Mouse (Mus musculus) kidney, embryonic 16.5 days (tissue): ENCODE measurements around the gene Capns1. TPM values are rescaled to one million over a fixed set of nuclear protein-coding genes. Genes with fewer than 3 reads are reported as not detected.
A peak's percentile ranks its signal among the peaks of the same experiment; 100 is the strongest.
"Not testable (repeated sequence)": the region's sequence is repeated elsewhere in the genome, so short reads cannot be mapped to it uniquely, and the experiment has no call there.

Experiments
- ATAC-seq: fragments of 200-750 bp; cut with Nextera tagmentation; 2 replicates; pipeline ENCODE4 v1.8.0; 2017; ENCODE audit warnings: moderate TSS enrichment; ENCODE audit not compliant: low FRiP score, low TSS enrichment
- H3K27ac ChIP-seq: fragments of 300-500 bp; sonication (generic); 2 replicates; pipeline ENCODE4 v1.5.1; 2014; ENCODE audit warnings: low read length
- H3K27me3 ChIP-seq: fragments of 300-500 bp; sonication (generic); 2 replicates; pipeline ENCODE4 v1.6.1; 2014; ENCODE audit warnings: low read length, control low read depth, mixed read lengths; ENCODE audit not compliant: insufficient read depth
- H3K36me3 ChIP-seq: fragments of 300-500 bp; sonication (generic); 2 replicates; pipeline ENCODE4 v1.6.1; 2014; ENCODE audit warnings: low read length, control low read depth, mixed read lengths; ENCODE audit not compliant: insufficient read depth
- H3K4me1 ChIP-seq: fragments of 300-500 bp; sonication (generic); 2 replicates; pipeline ENCODE4 v1.6.1; 2014; ENCODE audit warnings: low read length, control low read depth, mixed read lengths; ENCODE audit not compliant: insufficient read depth
- H3K4me2 ChIP-seq: fragments of 300-500 bp; sonication (generic); replicated peaks from 2 replicates; pipeline ENCODE4 v1.6.1; 2014; ENCODE audit warnings: low read depth, low read length
- H3K4me3 ChIP-seq: fragments of 300-500 bp; sonication (generic); 2 replicates; pipeline ENCODE4 v1.5.1; 2014; ENCODE audit warnings: mild to moderate bottlenecking, low read length
- H3K9ac ChIP-seq: fragments of 300-500 bp; sonication (generic); replicated peaks from 2 replicates; pipeline ENCODE4 v1.6.1; 2014; ENCODE audit warnings: low read length
- H3K9me3 ChIP-seq: fragments of 300-500 bp; sonication (generic); 2 replicates; pipeline ENCODE4 v1.6.1; 2016; ENCODE audit warnings: low read length, control low read depth
- WGBS: fragments of 180-500 bp; shearing (Covaris S2); extraction: QIAGEN DNeasy Blood & Tissue Kit; methylation state at CpG from one replicate; pipeline ENCODE4 v1.1.7; 2014; 5-methylcytosine and 5-hydroxymethylcytosine counted together
- polyA plus RNA-seq: library from polyadenylated mRNA; unstranded; fragments of >200 nt; fragmentation: Nextera tagmentation; extraction: Ambion mirVana; gene quantifications from 2 replicates; pipeline ENCODE4 v1.2.1, GENCODE M21; 2015

Capns1 gene
- 105 and 111 TPM in 2 replicates for polyA plus RNA-seq

GRCm38 (mm10) chr7:30198481-30198971 lies at the start of gene Capns1:
Capns1 (minus strand) TSS chr7:30198811.
- Histone ChIP-seq H3K9me3 (no peaks in the 10 kb centered on the region), H3K27me3 (no peaks in the 10 kb centered on the region), H3K36me3 (no peaks in the 10 kb centered on the region), H3K4me1 (peaks cover 19% of the 10 kb centered on the region), H3K9ac (no peak within 1 kb of the TSS; the same call in 1 of the 2 replicates), H3K4me2 (peak within 1 kb of the TSS; percentile 28; the same call in 1 of the 2 replicates), H3K4me3 (0 out of 2 replicates have a peak within 1 kb of the TSS, but pooled peaks have one; percentile 0), H3K27ac (peak within 1 kb of the TSS; percentile 64)
- ATAC-seq, result 0 out of 2 replicates have a peak, but pooled peaks have one; percentile 11
- 7% methylated on average over 8 of the region's 8 CpGs for WGBS

- 91% methylated on average over 3 of the region's 3 CpGs for WGBS
- H3K4me2 ChIP-seq, H3K9ac ChIP-seq, H3K9me3 ChIP-seq, ATAC-seq, H3K27me3 ChIP-seq, H3K4me3 ChIP-seq, H3K27ac ChIP-seq: not testable (repeated sequence)
- peaks cover 13% of the 10 kb centered on the region for H3K36me3 ChIP-seq
- H3K4me1 ChIP-seq, result peaks cover 10% of the 10 kb centered on the region
Observed at GRCm38 (mm10) chr7:30237374-30237773, 38.8 kb upstream of the Capns1 start.

- no peak within 1 kb of the TSS for H3K9ac ChIP-seq
- WGBS, result 85% methylated on average over 4 of the region's 4 CpGs
Observed at GRCm38 (mm10) chr7:30235625-30236024, 37.0 kb upstream of the Capns1 start, which contains the start of gene Ovol3. Ovol3 (minus strand) TSS chr7:30235725.

GRCm38 (mm10) chr7:30235091-30235490 lies 36.5 kb upstream of the Capns1 start:
- no peaks in the 10 kb centered on the region for H3K9me3 ChIP-seq
- no peaks in the 10 kb centered on the region for H3K27me3 ChIP-seq
- H3K36me3 ChIP-seq, result peaks cover 8% of the 10 kb centered on the region
- no peak overlapping the region for H3K9ac ChIP-seq
- no peak overlapping the region for H3K27ac ChIP-seq
- 88% methylated on average over 8 of the region's 8 CpGs for whole genome bisulfite sequencing
- H3K4me2 ChIP-seq, result no peak overlapping the region
- H3K4me1 ChIP-seq, result peaks cover 17% of the 10 kb centered on the region
- ATAC-seq, result no peak
- H3K4me3 ChIP-seq, result no peak overlapping the region

More at GRCm38 (mm10) chr7:30235625-30236024, 37.0 kb upstream of the Capns1 start, which contains the start of gene Ovol3:
- Histone ChIP-seq H3K4me3 (no peak within 1 kb of the TSS), H3K4me1 (peaks cover 16% of the 10 kb centered on the region), H3K27ac (no peak within 1 kb of the TSS), H3K36me3 (peaks cover 8% of the 10 kb centered on the region), H3K4me2 (no peak within 1 kb of the TSS), H3K27me3 (no peaks in the 10 kb centered on the region), H3K9me3 (no peaks in the 10 kb centered on the region)
- no peak for ATAC-seq

GRCm38 (mm10) chr7:30234276-30234858 lies 35.8 kb upstream of the Capns1 start:
- Histone ChIP-seq H3K4me3 (no peak overlapping the region), H3K9me3 (no peaks in the 10 kb centered on the region), H3K4me2 (no peak overlapping the region), H3K4me1 (peaks cover 17% of the 10 kb centered on the region), H3K9ac (no peak overlapping the region), H3K27ac (no peak overlapping the region), H3K27me3 (no peaks in the 10 kb centered on the region), H3K36me3 (peaks cover 8% of the 10 kb centered on the region)
- no peak for ATAC-seq
- 84% methylated on average over 15 of the region's 15 CpGs for WGBS

GRCm38 (mm10) chr7:30233387-30233786 lies 34.8 kb upstream of the Capns1 start:
- no peaks in the 10 kb centered on the region for H3K9me3 ChIP-seq
- no peak overlapping the region for H3K4me2 ChIP-seq
- H3K9ac ChIP-seq, result no peak overlapping the region
- H3K27me3 ChIP-seq, result no peaks in the 10 kb centered on the region
- 88% methylated on average over 20 of the region's 20 CpGs for WGBS
- H3K4me3 ChIP-seq, result peak overlapping the region; percentile 77; the same call in 1 of the 2 replicates
- H3K27ac ChIP-seq, result no peak overlapping the region
- H3K36me3 ChIP-seq, result peaks cover 8% of the 10 kb centered on the region
- peaks cover 17% of the 10 kb centered on the region for H3K4me1 ChIP-seq
- no peak for ATAC-seq

- WGBS, result 3% methylated on average over 24 of the region's 24 CpGs
- Histone ChIP-seq H3K9ac (peak overlapping the region; percentile 83), H3K4me1 (peaks cover 17% of the 10 kb centered on the region), H3K27ac (peak overlapping the region; percentile 98), H3K9me3 (no peaks in the 10 kb centered on the region), H3K36me3 (peaks cover 8% of the 10 kb centered on the region), H3K4me3 (peak overlapping the region; percentile 77), H3K4me2 (peak overlapping the region; percentile 67), H3K27me3 (no peaks in the 10 kb centered on the region)
- peak; percentile 2 for ATAC-seq
Observed at GRCm38 (mm10) chr7:30232631-30233148, 34.1 kb upstream of the Capns1 start.

GRCm38 (mm10) chr7:30231669-30232454 lies 33.3 kb upstream of the Capns1 start, which contains the start of the genes Polr2i and Tbcb:
Polr2i (plus strand) TSS chr7:30231948.
Tbcb (minus strand) TSS chr7:30232272.
- under 1% methylated on average over 67 of the region's 67 CpGs for WGBS
- Histone ChIP-seq H3K36me3 (peaks cover 17% of the 10 kb centered on the region), H3K9ac (peak within 1 kb of the TSS; percentile 83), H3K4me1 (peaks cover 17% of the 10 kb centered on the region), H3K4me2 (peak within 1 kb of the TSS; percentile 75), H3K27ac (peak within 1 kb of the TSS; percentile 98), H3K9me3 (no peaks in the 10 kb centered on the region), H3K27me3 (no peaks in the 10 kb centered on the region), H3K4me3 (peak within 1 kb of the TSS; percentile 77)
- peak; percentile 95 for ATAC-seq

GRCm38 (mm10) chr7:30231328-30231668 lies 32.7 kb upstream of the Capns1 start:
- Histone ChIP-seq H3K27ac (no peak overlapping the region), H3K9ac (peak overlapping the region; percentile 83), H3K9me3 (no peaks in the 10 kb centered on the region), H3K36me3 (peaks cover 22% of the 10 kb centered on the region), H3K27me3 (no peaks in the 10 kb centered on the region), H3K4me2 (peak overlapping the region; percentile 75), H3K4me1 (peaks cover 17% of the 10 kb centered on the region), H3K4me3 (peak overlapping the region; percentile 77)
- no peak for ATAC-seq
- WGBS, result under 1% methylated on average over 16 of the region's 16 CpGs
